Mouse (Mus musculus) activated CD4-positive, CD25-positive, alpha-beta regulatory T cell, adult 4 months (primary cell): ENCODE measurements around the gene Fam207a. TPM values are rescaled to one million over a fixed set of nuclear protein-coding genes. Genes with fewer than 3 reads are reported as not detected.

ENCODE experiments used
- ATAC-seq: one replicate; pipeline ENCODE4 v1.8.0; 2017
- polyA plus RNA-seq, 2 experiments: library from polyadenylated mRNA; unstranded; fragments of 100-300 nt; shearing (Covaris generic); gene quantifications; one replicate each; pipeline ENCODE4 v1.2.1; 2017

The Fam207a gene
- polyA plus RNA-seq, 2 experiments from 2014 or later: 15.2 to 15.3 TPM

GRCm38 (mm10) chr10:77531026-77532019 is 15.7 kb upstream of the Fam207a start:
- no peak for ATAC-seq

GRCm38 (mm10) chr10:77530140-77530539 is 14.6 kb upstream of the Fam207a start, which contains the start of gene Itgb2:
Gene Itgb2, plus strand, starts transcription at chr10:77530252.
- peak; percentile 87 for ATAC-seq

GRCm38 (mm10) chr10:77528634-77529033 is 13.0 kb upstream of the Fam207a start:
- ATAC-seq: no peak

- no peak for ATAC-seq
These were observed 10.9 kb upstream of the Fam207a start for GRCm38 (mm10) chr10:77526488-77526887.

GRCm38 (mm10) chr10:77523321-77523720 is 7.7 kb upstream of the Fam207a start:
- no peak for ATAC-seq

- no peak for ATAC-seq
These were observed 7.2 kb upstream of the Fam207a start for GRCm38 (mm10) chr10:77522746-77523145.

- ATAC-seq: peak; percentile 70
These were observed 6.6 kb upstream of the Fam207a start for GRCm38 (mm10) chr10:77522021-77522731.

GRCm38 (mm10) chr10:77520497-77520896 is 4.9 kb upstream of the Fam207a start:
- ATAC-seq: peak; percentile 45

GRCm38 (mm10) chr10:77519191-77519590 is 3.6 kb upstream of the Fam207a start:
- no peak for ATAC-seq

GRCm38 (mm10) chr10:77517801-77518200 is 2.2 kb upstream of the Fam207a start:
- ATAC-seq: no peak

GRCm38 (mm10) chr10:77517066-77517620 is 1.6 kb upstream of the Fam207a start:
- ATAC-seq: no peak

GRCm38 (mm10) chr10:77516379-77516951 is 880 bp upstream of the Fam207a start:
- no peak for ATAC-seq

GRCm38 (mm10) chr10:77510225-77510982 is 5.2 kb downstream of the Fam207a start:
- no peak for ATAC-seq

- peak; percentile 83 for ATAC-seq
These were observed 6.0 kb downstream of the Fam207a start for GRCm38 (mm10) chr10:77509403-77510187.

GRCm38 (mm10) chr10:77508744-77509143 is 6.8 kb downstream of the Fam207a start:
- no peak for ATAC-seq

- no peak for ATAC-seq
These were observed 7.8 kb downstream of the Fam207a start for GRCm38 (mm10) chr10:77507779-77508178.

- ATAC-seq: no peak
These were observed 8.5 kb downstream of the Fam207a start for GRCm38 (mm10) chr10:77506961-77507577.

GRCm38 (mm10) chr10:77506526-77506925 is 9.1 kb downstream of the Fam207a start:
- ATAC-seq: no peak

GRCm38 (mm10) chr10:77504143-77504542 is 11.4 kb downstream of the Fam207a start:
- ATAC-seq: no peak
